Mouse (Mus musculus) intestine, embryonic 16.5 days (tissue): ENCODE data around the gene Lgals4. TPM values are rescaled to one million over a fixed set of nuclear protein-coding genes. Genes with fewer than 3 reads are reported as not detected.

ENCODE experiments used
- ATAC-seq: fragments of 200-750 bp; cut with Nextera tagmentation; 2 replicates; pipeline ENCODE4 v1.8.0; 2017; ENCODE audit warnings: moderate TSS enrichment, moderate library complexity
- H3K27ac ChIP-seq: fragments of 300-500 bp; sonication (generic); 2 replicates; pipeline ENCODE4 v1.5.1; 2014; ENCODE audit warnings: mild to moderate bottlenecking, low read length
- H3K27me3 ChIP-seq: fragments of 300-500 bp; sonication (generic); replicated peaks from 2 replicates; pipeline ENCODE4 v1.6.1; 2014; ENCODE audit warnings: low read length, control low read depth, mixed read lengths; ENCODE audit not compliant: control insufficient read depth, insufficient read depth
- H3K36me3 ChIP-seq: fragments of 300-500 bp; sonication (generic); 2 replicates; pipeline ENCODE4 v1.6.1; 2014; ENCODE audit warnings: low read length, control low read depth; ENCODE audit not compliant: control insufficient read depth, insufficient read depth
- H3K4me1 ChIP-seq: fragments of 300-500 bp; sonication (generic); 2 replicates; pipeline ENCODE4 v1.6.1; 2014; ENCODE audit warnings: low read length, control low read depth, mixed read lengths; ENCODE audit not compliant: control insufficient read depth, insufficient read depth
- H3K4me2 ChIP-seq: fragments of 300-500 bp; sonication (generic); 2 replicates; pipeline ENCODE4 v1.6.1; 2014; ENCODE audit warnings: low read depth, low read length, control low read depth
- H3K4me3 ChIP-seq: fragments of 300-500 bp; sonication (generic); 2 replicates; pipeline ENCODE4 v1.5.1; 2014; ENCODE audit warnings: mild to moderate bottlenecking, low read length
- H3K9ac ChIP-seq: fragments of 300-500 bp; sonication (generic); 2 replicates; pipeline ENCODE4 v1.6.1; 2014; ENCODE audit warnings: low read depth, low read length
- H3K9me3 ChIP-seq: fragments of 300-500 bp; sonication (generic); 2 replicates; pipeline ENCODE4 v1.6.1; 2016; ENCODE audit warnings: low read length, control low read depth; ENCODE audit not compliant: control insufficient read depth
- WGBS: fragments of 180-500 bp; shearing (Covaris S2); extraction: QIAGEN DNeasy Blood & Tissue Kit; methylation state at CpG from one replicate; pipeline ENCODE4 v1.1.7; 2014; 5-methylcytosine and 5-hydroxymethylcytosine counted together
- polyA plus RNA-seq: library from polyadenylated mRNA; unstranded; fragments of >200 nt; fragmentation: Nextera tagmentation; extraction: Ambion mirVana; gene quantifications from 2 replicates; pipeline ENCODE4 v1.2.1, GENCODE M21; 2015

The Lgals4 gene
- polyA plus RNA-seq, 1 experiment from 2014 or later, result 2,407 TPM

DNA sequence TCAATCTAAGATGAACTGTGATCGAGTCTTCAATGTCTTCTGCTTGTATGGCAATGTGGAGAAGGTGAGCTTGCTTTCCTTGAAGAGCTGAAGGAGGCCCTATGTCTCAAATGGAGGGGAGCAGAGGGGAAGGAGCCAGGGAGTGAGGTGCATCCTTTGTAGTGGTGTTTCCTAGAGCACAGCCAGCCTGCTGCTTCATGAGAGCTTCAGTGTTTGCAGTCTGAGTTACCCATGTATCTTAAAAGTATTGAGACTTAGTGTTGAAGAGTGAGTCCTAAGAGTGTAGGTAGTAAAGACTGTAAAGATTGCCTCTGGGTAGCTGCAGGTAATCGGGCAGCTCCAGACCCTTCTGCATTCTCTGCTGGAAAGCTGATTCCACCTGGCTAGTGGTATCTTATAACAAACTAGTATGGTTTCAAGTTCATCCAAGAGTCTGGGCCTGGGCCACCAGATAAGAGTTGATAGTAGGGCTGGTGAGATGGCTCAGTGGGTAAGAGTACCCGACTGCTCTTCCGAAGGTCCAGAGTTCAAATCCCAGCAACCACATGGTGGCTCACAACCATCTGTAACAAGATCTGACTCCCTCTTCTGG, 14.7 kb upstream of the Lgals4 start:
- Histone ChIP-seq H3K9me3 (no peaks in the 10 kb centered on the region), H3K9ac (no peak overlapping the region), H3K36me3 (peaks cover 65% of the 10 kb centered on the region), H3K4me3 (no peak overlapping the region), H3K27ac (no peak overlapping the region; the same call in 1 of the 2 replicates), H3K4me2 (no peak overlapping the region), H3K27me3 (no peaks in the 10 kb centered on the region), H3K4me1 (peaks cover 77% of the 10 kb centered on the region)
- ATAC-seq, result no peak
- 76% methylated on average over 4 of the region's 4 CpGs for WGBS

- Histone ChIP-seq H3K4me2 (no peak overlapping the region), H3K4me3 (no peak overlapping the region), H3K36me3 (peaks cover 60% of the 10 kb centered on the region), H3K9me3 (no peaks in the 10 kb centered on the region), H3K4me1 (peaks cover 73% of the 10 kb centered on the region), H3K27ac (no peak overlapping the region), H3K9ac (peak overlapping the region; percentile 22; the same call in 1 of the 2 replicates), H3K27me3 (no peaks in the 10 kb centered on the region)
- whole genome bisulfite sequencing, result 82% methylated on average over 4 of the region's 4 CpGs
- no peak for ATAC-seq
These were observed 14.1 kb upstream of the Lgals4 start for GRCm38 (mm10) chr7:28819571-28819970.

GRCm38 (mm10) chr7:28820358-28821260, 13.0 kb upstream of the Lgals4 start:
- H3K4me1 ChIP-seq, result peaks cover 66% of the 10 kb centered on the region
- H3K9me3 ChIP-seq, result no peaks in the 10 kb centered on the region
- no peaks in the 10 kb centered on the region for H3K27me3 ChIP-seq
- H3K27ac ChIP-seq, result peak overlapping the region; percentile 10; the same call in 1 of the 2 replicates
- WGBS, result 68% methylated on average over 12 of the region's 12 CpGs
- H3K4me3 ChIP-seq, result no peak overlapping the region
- H3K4me2 ChIP-seq, result no peak overlapping the region
- no peak overlapping the region for H3K9ac ChIP-seq
- ATAC-seq, result no peak
- H3K36me3 ChIP-seq, result peaks cover 51% of the 10 kb centered on the region

DNA sequence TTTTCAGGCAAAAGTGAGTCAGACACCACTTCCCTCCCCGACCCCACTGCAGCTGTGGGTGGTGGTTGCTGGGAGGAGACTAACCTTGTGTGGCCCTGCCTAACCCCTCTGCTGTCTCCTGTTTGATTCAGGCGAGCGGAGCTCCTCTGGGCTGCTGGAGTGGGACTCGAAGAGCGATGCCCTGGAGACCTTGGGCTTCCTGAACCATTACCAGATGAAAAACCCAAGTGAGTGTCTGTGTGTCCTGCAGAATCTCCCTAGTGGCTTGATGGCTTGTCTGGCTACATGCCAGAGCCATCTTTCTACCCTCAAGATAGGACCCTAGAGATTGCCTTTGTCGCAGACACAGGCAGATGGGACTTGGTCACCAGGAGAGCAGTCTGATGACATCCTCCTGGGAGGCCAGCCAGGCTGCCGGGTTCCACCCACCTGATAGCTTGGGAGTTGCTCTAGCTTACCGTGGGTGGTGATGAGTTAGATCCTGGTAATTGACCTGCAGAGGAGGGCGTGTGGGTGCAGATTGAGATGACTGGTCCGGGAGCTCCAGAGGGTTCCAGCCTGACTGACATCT, 12.3 kb upstream of the Lgals4 start:
- peaks cover 43% of the 10 kb centered on the region for H3K36me3 ChIP-seq

DNA sequence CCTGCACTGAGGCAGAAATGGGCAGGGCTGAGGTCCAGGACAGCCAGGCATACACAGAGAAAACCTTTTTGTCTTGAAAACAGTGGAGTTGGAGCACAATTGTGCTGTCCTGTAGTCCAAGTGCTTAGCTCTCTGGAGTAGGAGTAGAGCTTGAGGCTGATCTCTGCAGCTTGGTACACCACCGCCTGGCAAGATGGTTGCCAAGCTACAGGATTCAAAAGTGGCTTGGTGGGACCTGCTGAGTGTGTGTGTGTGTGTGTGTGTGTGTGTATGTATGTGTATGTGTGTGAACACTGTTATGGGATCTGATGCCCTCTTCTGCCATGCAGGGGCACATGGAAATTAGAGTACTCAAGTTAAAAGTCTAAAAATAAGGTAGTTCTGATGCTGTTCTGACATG, 11.1 kb upstream of the Lgals4 start:
- ATAC-seq, result no peak
- WGBS, result 81% methylated on average over 1 of the region's 1 CpGs

More for the DNA sequence above, 12.3 kb upstream of the Lgals4 start:
- peak overlapping the region; percentile 10; the same call in 1 of the 2 replicates for H3K27ac ChIP-seq
- no peaks in the 10 kb centered on the region for H3K27me3 ChIP-seq
- peaks cover 66% of the 10 kb centered on the region for H3K4me1 ChIP-seq
- 67% methylated on average over 10 of the region's 10 CpGs for WGBS
- H3K9me3 ChIP-seq, result no peaks in the 10 kb centered on the region
- H3K4me3 ChIP-seq, result no peak overlapping the region
- no peak overlapping the region for H3K9ac ChIP-seq
- H3K4me2 ChIP-seq, result no peak overlapping the region
- no peak for ATAC-seq

GRCm38 (mm10) chr7:28822993-28823903, 10.4 kb upstream of the Lgals4 start:
- Histone ChIP-seq H3K9ac (no peak overlapping the region; the same call in 1 of the 2 replicates), H3K27ac (peak overlapping the region; percentile 96)

More for the DNA sequence above, 11.1 kb upstream of the Lgals4 start:
- Histone ChIP-seq H3K9ac (no peak overlapping the region), H3K27ac (peak overlapping the region; percentile 20), H3K9me3 (no peaks in the 10 kb centered on the region), H3K27me3 (no peaks in the 10 kb centered on the region), H3K36me3 (peaks cover 33% of the 10 kb centered on the region), H3K4me3 (no peak overlapping the region), H3K4me1 (peaks cover 59% of the 10 kb centered on the region), H3K4me2 (no peak overlapping the region)

DNA sequence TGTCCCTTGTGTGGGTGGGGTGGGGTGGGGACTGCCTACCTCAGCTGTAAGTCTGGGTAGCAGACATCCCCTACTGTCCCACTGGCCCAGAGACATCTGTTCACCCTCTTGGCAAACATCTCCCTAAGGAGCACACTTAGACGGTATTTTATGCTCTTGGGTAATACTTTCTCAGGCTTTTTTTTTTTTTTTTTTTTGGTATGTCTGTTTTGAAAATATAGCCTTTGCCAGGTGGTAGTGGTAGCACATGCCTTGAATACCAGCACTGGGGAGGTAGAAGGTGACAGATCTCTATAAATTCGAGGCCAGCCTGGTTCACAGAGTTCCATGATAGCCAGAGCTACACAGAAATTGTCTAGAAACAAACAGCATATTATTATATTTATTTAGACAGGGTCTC, 9.7 kb upstream of the Lgals4 start:
- Histone ChIP-seq H3K4me1 (peaks cover 55% of the 10 kb centered on the region), H3K27ac (peak overlapping the region; percentile 96), H3K27me3 (no peaks in the 10 kb centered on the region), H3K9ac (no peak overlapping the region), H3K9me3 (no peaks in the 10 kb centered on the region), H3K4me3 (no peak overlapping the region), H3K36me3 (peaks cover 22% of the 10 kb centered on the region), H3K4me2 (no peak overlapping the region)
- WGBS, result 47% methylated on average over 2 of the region's 2 CpGs
- no peak for ATAC-seq

More at GRCm38 (mm10) chr7:28822993-28823903, 10.4 kb upstream of the Lgals4 start:
- Histone ChIP-seq H3K4me1 (peaks cover 61% of the 10 kb centered on the region), H3K36me3 (peaks cover 29% of the 10 kb centered on the region), H3K4me2 (no peak overlapping the region), H3K27me3 (no peaks in the 10 kb centered on the region), H3K9me3 (no peaks in the 10 kb centered on the region), H3K4me3 (no peak overlapping the region)
- no peak for ATAC-seq
- WGBS, result 45% methylated on average over 10 of the region's 10 CpGs

- ATAC-seq, result peak; percentile 81
- H3K27ac ChIP-seq, result peak within 1 kb of the TSS; percentile 96
- H3K27me3 ChIP-seq, result no peaks in the 10 kb centered on the region
- H3K4me2 ChIP-seq, result peak within 1 kb of the TSS; percentile 73
- peaks cover 49% of the 10 kb centered on the region for H3K4me1 ChIP-seq
- H3K9ac ChIP-seq, result peak within 1 kb of the TSS; percentile 75
- WGBS, result 2% methylated on average over 33 of the region's 33 CpGs
- H3K9me3 ChIP-seq, result no peaks in the 10 kb centered on the region
- peaks cover 25% of the 10 kb centered on the region for H3K36me3 ChIP-seq
- H3K4me3 ChIP-seq, result peak within 1 kb of the TSS; percentile 57
These were observed 8.5 kb upstream of the Lgals4 start, which contains the start of gene Ech1 for GRCm38 (mm10) chr7:28824941-28825685. Gene Ech1, plus strand, starts transcription at chr7:28825217.
